Mouse (Mus musculus): Measurements from ENCODE around the gene Ddx60. TPM values are rescaled to one million over a fixed set of nuclear protein-coding genes. Genes with fewer than 3 reads are reported as not detected.

The Ddx60 gene
- polyA plus RNA-seq, 1 experiment from 2014 or later = 0.55 TPM

DNA sequence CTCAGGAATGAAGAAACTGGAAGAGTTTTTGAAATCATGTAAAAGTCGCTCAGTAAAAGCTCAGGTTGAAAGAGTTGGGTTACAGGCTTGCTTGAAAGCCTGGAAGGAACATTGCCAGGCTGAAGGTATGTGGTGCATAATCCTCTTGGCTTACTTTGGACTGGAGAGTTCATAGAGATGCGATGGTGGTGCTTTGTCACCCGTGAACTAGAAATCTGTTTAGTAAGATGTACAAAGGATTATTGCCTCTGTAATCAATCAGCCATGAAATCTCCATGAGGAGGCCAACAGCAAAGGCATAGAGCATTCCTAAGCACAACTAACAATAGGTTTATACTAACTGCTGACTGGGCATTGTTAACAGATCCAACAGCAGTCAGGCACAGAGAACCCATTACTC is 41.7 kb downstream of the Ddx60 start:
- Histone ChIP-seq H3K36me3 (ENCODE audit: control insufficient read depth, insufficient read depth, low read length) (no peaks in the 10 kb centered on the region), H3K27ac (ENCODE audit: low read length) (no peak overlapping the region), H3K4me1 (replicated peaks; ENCODE audit: control insufficient read depth, insufficient read depth, low read length) (no peaks in the 10 kb centered on the region), H3K4me3 (ENCODE audit: low read length) (no peak overlapping the region), H3K27me3 (ENCODE audit: control insufficient read depth, insufficient read depth, low read depth, low read length) (no peaks in the 10 kb centered on the region), H3K9ac (ENCODE audit: low read length) (no peak overlapping the region), H3K4me2 (ENCODE audit: low read depth, low read length) (no peak overlapping the region), H3K9me3 (ENCODE audit: control insufficient read depth, low read length) (no peaks in the 10 kb centered on the region)
- ATAC-seq (ENCODE audit: low read depth) = no peak
- 72% methylated on average over 3 of the region's 3 CpGs for WGBS

DNA sequence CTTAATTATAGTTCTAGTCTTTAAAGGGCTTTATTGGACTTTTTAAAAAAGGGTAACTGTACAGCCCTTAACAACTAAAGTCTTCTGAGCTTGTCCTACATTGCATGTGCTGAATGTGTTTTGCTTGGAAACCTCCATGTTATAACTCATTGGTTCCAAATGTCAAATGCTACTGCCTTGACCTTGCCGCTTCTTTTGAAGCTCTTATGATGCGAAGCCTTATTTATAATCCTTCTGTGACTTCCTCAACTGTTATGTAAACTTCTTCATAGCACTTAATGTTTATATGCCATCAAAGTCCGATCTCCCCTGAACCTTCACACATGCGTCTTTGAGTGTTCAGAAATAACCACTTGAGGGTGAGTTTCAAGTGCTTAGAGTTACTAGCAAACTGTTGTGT is 57.1 kb downstream of the Ddx60 start:
- 33% methylated on average over 4 of the region's 4 CpGs for WGBS
- no peak for ATAC-seq (ENCODE audit: low read depth)
- no peak overlapping the region for H3K4me3 ChIP-seq (ENCODE audit: low read length)

DNA sequence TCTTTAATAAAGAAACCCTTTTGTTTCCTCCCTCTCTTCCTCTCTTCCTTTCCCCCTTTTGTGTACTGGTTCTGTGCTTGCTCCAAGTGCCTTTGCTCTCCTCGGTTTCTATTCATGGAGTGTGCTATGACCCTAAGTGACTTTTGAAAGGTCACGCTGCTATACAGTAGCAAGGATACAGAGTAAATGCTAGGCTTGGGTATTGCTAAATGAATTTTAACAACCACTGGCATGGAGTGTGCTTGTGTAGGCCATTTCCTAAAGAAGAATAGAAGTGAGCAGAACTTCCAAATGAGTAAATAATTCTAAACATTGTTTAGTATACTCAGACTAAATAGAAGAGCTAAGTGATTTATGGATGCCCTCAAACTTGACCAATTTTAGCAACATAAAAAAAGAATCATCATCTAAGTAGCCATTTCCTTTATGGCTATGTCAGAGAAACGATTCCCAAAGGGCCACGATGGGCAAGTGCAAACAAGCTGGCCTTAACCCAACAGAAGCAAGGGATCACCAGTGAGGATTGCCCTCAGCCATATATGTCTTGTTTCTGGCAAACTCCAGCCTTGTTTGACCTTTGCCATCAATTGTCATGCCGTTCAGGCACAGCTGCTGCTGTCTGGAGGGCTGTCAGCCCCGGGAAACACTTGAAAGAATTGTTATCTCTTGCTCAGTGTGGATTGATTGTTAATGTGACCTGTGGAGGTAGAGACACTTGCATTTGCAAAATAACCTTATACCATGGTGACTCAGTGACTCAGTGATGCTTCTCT is 58.0 kb downstream of the Ddx60 start:
- Histone ChIP-seq H3K4me2 (ENCODE audit: low read depth, low read length) (no peak overlapping the region), H3K27ac (ENCODE audit: low read length) (no peak overlapping the region), H3K9me3 (ENCODE audit: control insufficient read depth, low read length) (no peaks in the 10 kb centered on the region), H3K36me3 (ENCODE audit: control insufficient read depth, insufficient read depth, low read length) (no peaks in the 10 kb centered on the region), H3K27me3 (ENCODE audit: control insufficient read depth, insufficient read depth, low read depth, low read length) (no peaks in the 10 kb centered on the region), H3K4me1 (replicated peaks; ENCODE audit: control insufficient read depth, insufficient read depth, low read length) (peaks cover 2% of the 10 kb centered on the region; the same call in 1 of the 2 replicates), H3K4me3 (ENCODE audit: low read length) (no peak overlapping the region), H3K9ac (ENCODE audit: low read length) (no peak overlapping the region)
- peak; percentile 91 for ATAC-seq (ENCODE audit: low read depth)
- WGBS = 25% methylated on average over 6 of the region's 6 CpGs

More for the DNA sequence above, 57.1 kb downstream of the Ddx60 start:
- Histone ChIP-seq H3K27me3 (ENCODE audit: control insufficient read depth, insufficient read depth, low read depth, low read length) (no peaks in the 10 kb centered on the region), H3K4me1 (replicated peaks; ENCODE audit: control insufficient read depth, insufficient read depth, low read length) (peaks cover 2% of the 10 kb centered on the region; the same call in 1 of the 2 replicates), H3K27ac (ENCODE audit: low read length) (no peak overlapping the region), H3K4me2 (ENCODE audit: low read depth, low read length) (no peak overlapping the region), H3K9me3 (ENCODE audit: control insufficient read depth, low read length) (no peaks in the 10 kb centered on the region), H3K36me3 (ENCODE audit: control insufficient read depth, insufficient read depth, low read length) (no peaks in the 10 kb centered on the region), H3K9ac (ENCODE audit: low read length) (no peak overlapping the region)

DNA sequence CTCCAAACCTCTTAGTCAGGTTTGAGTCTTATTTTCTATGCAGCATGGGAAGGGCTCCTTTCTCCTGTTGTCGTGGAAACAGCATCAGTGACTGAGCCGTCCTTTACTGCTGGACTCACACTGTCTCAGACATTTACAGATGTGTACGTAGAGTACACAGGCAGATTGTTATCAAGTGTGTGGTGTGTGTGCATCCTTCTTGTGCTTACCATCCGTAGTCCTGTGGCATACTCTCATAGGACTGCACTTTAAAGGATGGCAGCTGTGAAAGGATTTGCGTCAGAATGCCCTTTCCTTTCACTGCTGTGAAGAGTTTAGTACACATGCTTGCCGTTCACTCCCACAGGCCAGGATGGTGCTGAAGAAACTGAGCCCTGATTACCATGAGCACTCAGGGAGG is 61.6 kb downstream of the Ddx60 start:
- no peak overlapping the region for H3K27ac ChIP-seq (ENCODE audit: low read length)
- H3K4me1 ChIP-seq (replicated peaks; ENCODE audit: control insufficient read depth, insufficient read depth, low read length) = peaks cover 2% of the 10 kb centered on the region; the same call in 1 of the 2 replicates
- no peaks in the 10 kb centered on the region for H3K9me3 ChIP-seq (ENCODE audit: control insufficient read depth, low read length)
- no peak overlapping the region for H3K4me3 ChIP-seq (ENCODE audit: low read length)
- H3K27me3 ChIP-seq (ENCODE audit: control insufficient read depth, insufficient read depth, low read depth, low read length) = no peaks in the 10 kb centered on the region
- no peak overlapping the region for H3K9ac ChIP-seq (ENCODE audit: low read length)
- WGBS = 30% methylated on average over 6 of the region's 6 CpGs
- no peaks in the 10 kb centered on the region for H3K36me3 ChIP-seq (ENCODE audit: control insufficient read depth, insufficient read depth, low read length)
- no peak overlapping the region for H3K4me2 ChIP-seq (ENCODE audit: low read depth, low read length)
- ATAC-seq (ENCODE audit: low read depth) = no peak

DNA sequence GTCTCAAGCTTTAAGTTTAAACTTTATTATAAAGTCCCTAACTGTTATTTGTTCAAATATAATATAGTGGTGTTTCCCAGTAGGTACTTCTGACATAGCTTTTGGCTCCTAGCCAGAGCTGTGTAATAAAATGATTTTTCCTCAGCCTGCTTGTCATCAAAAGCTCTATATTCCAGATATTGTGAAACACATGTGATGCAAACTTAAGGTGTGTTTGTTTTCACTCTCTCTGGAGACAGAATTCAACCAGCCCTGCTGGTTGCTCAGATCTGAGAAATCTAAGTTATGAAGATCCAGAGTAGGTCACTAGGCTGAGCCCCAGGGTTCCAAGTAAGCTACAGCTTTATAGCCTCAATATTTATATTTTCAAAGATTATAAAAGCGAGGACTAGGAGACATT is 64.9 kb downstream of the Ddx60 start:
- H3K27me3 ChIP-seq (ENCODE audit: control insufficient read depth, insufficient read depth, low read depth, low read length) = no peaks in the 10 kb centered on the region
- H3K4me1 ChIP-seq (replicated peaks; ENCODE audit: control insufficient read depth, insufficient read depth, low read length) = no peaks in the 10 kb centered on the region
- no peak overlapping the region for H3K4me2 ChIP-seq (ENCODE audit: low read depth, low read length)
- no peak overlapping the region for H3K4me3 ChIP-seq (ENCODE audit: low read length)
- no peak for ATAC-seq (ENCODE audit: low read depth)
- 35% methylated on average over 1 of the region's 1 CpGs for WGBS
- H3K9me3 ChIP-seq (ENCODE audit: control insufficient read depth, low read length) = no peaks in the 10 kb centered on the region
- no peak overlapping the region for H3K27ac ChIP-seq (ENCODE audit: low read length)
- no peaks in the 10 kb centered on the region for H3K36me3 ChIP-seq (ENCODE audit: control insufficient read depth, insufficient read depth, low read length)
- no peak overlapping the region for H3K9ac ChIP-seq (ENCODE audit: low read length)

DNA sequence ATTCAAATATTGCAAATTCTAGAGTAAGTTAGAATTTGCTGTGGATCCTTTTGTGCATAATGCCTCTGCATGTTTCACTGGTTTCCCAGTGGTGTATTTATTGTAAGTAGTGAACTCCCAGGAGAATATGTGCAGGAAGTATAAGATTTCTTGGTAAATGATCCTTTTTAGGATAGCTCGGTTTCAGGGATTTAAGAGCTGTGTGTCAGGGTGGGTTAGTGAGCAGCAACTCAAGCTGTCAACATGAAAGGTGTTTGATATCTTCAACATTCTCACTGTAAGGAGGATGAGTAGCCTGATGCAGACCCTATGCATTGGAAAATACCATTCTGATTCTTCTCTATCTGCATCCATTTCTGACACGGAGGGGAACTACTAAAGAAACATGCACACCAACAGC is 69.2 kb downstream of the Ddx60 start:
- no peak overlapping the region for H3K4me3 ChIP-seq (ENCODE audit: low read length)
- H3K36me3 ChIP-seq (ENCODE audit: control insufficient read depth, insufficient read depth, low read length) = no peaks in the 10 kb centered on the region
- ATAC-seq (ENCODE audit: low read depth) = no peak
- no peaks in the 10 kb centered on the region for H3K4me1 ChIP-seq (replicated peaks; ENCODE audit: control insufficient read depth, insufficient read depth, low read length)
- no peak overlapping the region for H3K4me2 ChIP-seq (ENCODE audit: low read depth, low read length)
- H3K27me3 ChIP-seq (ENCODE audit: control insufficient read depth, insufficient read depth, low read depth, low read length) = no peaks in the 10 kb centered on the region
- no peak overlapping the region for H3K27ac ChIP-seq (ENCODE audit: low read length)
- no peaks in the 10 kb centered on the region for H3K9me3 ChIP-seq (ENCODE audit: control insufficient read depth, low read length)
- H3K9ac ChIP-seq (ENCODE audit: low read length) = no peak overlapping the region
- WGBS = 67% methylated on average over 2 of the region's 2 CpGs

DNA sequence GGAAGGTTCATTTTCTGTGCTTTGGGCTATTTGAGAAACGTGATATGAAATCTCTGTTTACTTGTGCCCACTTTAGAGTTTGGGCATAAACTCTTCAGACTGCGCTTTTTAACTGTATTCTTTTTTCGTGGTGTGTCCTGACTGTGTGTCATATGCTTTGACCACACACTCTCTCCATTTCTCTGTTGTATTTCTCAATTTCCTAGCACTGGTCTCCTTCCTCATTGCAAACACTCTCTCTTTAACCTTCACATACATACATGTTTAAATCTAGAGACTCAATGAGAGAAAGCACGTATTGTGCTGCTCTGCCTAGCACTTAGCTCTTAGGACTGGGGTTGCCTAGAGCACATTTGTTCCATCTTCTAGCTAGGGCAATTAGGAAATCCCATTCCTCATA is 86.3 kb downstream of the Ddx60 start:
- no peak overlapping the region for H3K4me3 ChIP-seq (ENCODE audit: low read length)
- H3K4me2 ChIP-seq (ENCODE audit: low read depth, low read length) = no peak overlapping the region
- no peak for ATAC-seq (ENCODE audit: low read depth)
- 80% methylated on average over 4 of the region's 4 CpGs for WGBS
- H3K27me3 ChIP-seq (ENCODE audit: control insufficient read depth, insufficient read depth, low read depth, low read length) = no peaks in the 10 kb centered on the region
- no peaks in the 10 kb centered on the region for H3K4me1 ChIP-seq (replicated peaks; ENCODE audit: control insufficient read depth, insufficient read depth, low read length)
- H3K27ac ChIP-seq (ENCODE audit: low read length) = no peak overlapping the region
- no peaks in the 10 kb centered on the region for H3K9me3 ChIP-seq (ENCODE audit: control insufficient read depth, low read length)
- H3K9ac ChIP-seq (ENCODE audit: low read length) = no peak overlapping the region
- H3K36me3 ChIP-seq (ENCODE audit: control insufficient read depth, insufficient read depth, low read length) = no peaks in the 10 kb centered on the region

DNA sequence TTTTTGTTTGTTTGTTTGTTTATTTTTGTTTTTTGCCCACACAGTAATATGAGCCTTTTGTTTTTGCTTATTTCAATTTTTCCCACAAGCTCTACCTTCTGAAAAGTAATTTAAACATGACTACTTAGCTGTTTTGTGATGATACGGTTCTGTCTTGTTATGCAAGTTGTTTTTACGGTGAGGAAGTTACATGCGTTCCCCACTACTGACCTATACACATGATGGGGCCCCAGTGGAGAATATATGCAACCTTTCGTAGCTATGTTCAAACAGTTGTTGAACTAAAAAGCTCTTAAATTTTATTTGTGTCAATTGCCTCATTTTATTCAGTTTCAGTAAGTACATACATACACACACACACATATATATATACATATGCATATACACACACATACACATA is 86.7 kb downstream of the Ddx60 start:
- H3K36me3 ChIP-seq (ENCODE audit: control insufficient read depth, insufficient read depth, low read length) = no peaks in the 10 kb centered on the region
- no peak for ATAC-seq (ENCODE audit: low read depth)
- H3K4me1 ChIP-seq (replicated peaks; ENCODE audit: control insufficient read depth, insufficient read depth, low read length) = no peaks in the 10 kb centered on the region
- 88% methylated on average over 4 of the region's 4 CpGs for WGBS
- H3K27me3 ChIP-seq (ENCODE audit: control insufficient read depth, insufficient read depth, low read depth, low read length) = no peaks in the 10 kb centered on the region
- no peak overlapping the region for H3K4me2 ChIP-seq (ENCODE audit: low read depth, low read length)
- H3K9me3 ChIP-seq (ENCODE audit: control insufficient read depth, low read length) = no peaks in the 10 kb centered on the region
- no peak overlapping the region for H3K9ac ChIP-seq (ENCODE audit: low read length)
- no peak overlapping the region for H3K27ac ChIP-seq (ENCODE audit: low read length)
- H3K4me3 ChIP-seq (ENCODE audit: low read length) = no peak overlapping the region

DNA sequence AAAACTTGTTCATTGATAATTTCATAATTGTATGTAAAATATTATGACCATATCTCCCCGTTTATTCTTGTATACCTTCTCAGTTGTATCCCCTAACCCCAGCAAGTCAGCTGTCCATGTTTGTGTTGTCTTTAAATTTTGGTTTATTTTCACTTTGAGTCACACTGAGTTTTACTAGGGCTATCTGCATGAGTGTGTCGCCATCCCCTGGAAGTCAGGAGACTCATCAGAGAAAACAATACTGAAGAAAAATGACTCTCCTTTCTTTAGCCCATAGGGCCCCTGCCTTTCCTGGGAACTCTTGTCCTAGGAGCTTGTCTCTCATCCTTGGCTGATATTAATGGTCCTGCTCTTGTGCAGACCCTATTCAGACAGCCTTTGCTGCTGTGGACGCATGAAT is 106.5 kb downstream of the Ddx60 start:
- Histone ChIP-seq H3K9ac (ENCODE audit: low read length) (no peak overlapping the region), H3K36me3 (ENCODE audit: control insufficient read depth, insufficient read depth, low read length) (no peaks in the 10 kb centered on the region), H3K9me3 (ENCODE audit: control insufficient read depth, low read length) (no peaks in the 10 kb centered on the region), H3K4me2 (ENCODE audit: low read depth, low read length) (no peak overlapping the region), H3K4me1 (replicated peaks; ENCODE audit: control insufficient read depth, insufficient read depth, low read length) (no peaks in the 10 kb centered on the region), H3K27ac (ENCODE audit: low read length) (no peak overlapping the region), H3K27me3 (ENCODE audit: control insufficient read depth, insufficient read depth, low read depth, low read length) (no peaks in the 10 kb centered on the region), H3K4me3 (ENCODE audit: low read length) (no peak overlapping the region)
- ATAC-seq (ENCODE audit: low read depth) = no peak
- 59% methylated on average over 3 of the region's 3 CpGs for whole genome bisulfite sequencing
